Mouse (Mus musculus) heart, adult 9 months (tissue): ENCODE results near the gene Prlh.

ENCODE experiments used
- DNase-seq, 2 experiments: peaks; one replicate each; pipeline ENCODE4 v3.0.0; 2022; ENCODE audit warnings: low spot score in 2 of 2

Prlh gene

DNA sequence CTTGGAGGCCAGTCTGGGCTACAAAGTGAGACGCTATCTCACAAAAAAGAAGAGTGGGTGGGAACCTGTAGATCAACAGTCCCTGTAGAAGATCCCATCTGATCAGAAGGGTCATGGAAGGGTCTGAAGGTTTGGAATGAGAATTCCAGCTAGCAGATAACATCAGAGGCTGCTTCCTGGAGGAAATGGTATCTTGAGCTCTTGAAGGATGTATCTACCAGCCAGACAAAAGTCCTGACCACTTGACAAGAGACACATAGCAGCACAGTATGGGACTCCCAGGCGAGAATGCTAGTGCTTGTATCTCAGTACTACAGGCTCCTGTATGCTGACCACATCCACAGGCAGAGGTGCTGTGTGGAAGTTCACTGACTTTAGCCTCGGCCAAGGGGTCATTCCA, 48.2 kb downstream of the Prlh start:
- no peak for DNase-seq

- no peak for DNase-seq
Measured at GRCm38 (mm10) chr1:91001871-91002539, 49.1 kb downstream of the Prlh start.

GRCm38 (mm10) chr1:91002641-91003040, 49.7 kb downstream of the Prlh start:
- no peak for DNase-seq
